Mouse (Mus musculus) CD4-positive helper T cell, adult 2 months (primary cell): ENCODE results near the gene Dad1.
A peak's percentile ranks its signal among the peaks of the same experiment; 100 is the strongest.

Experiments
- DNase-seq: peaks from one replicate; pipeline ENCODE4 v3.0.0-alpha.2; 2012; ENCODE audit warnings: low read depth, missing footprints, low spot score

Dad1 gene

GRCm38 (mm10) chr14:54225725-54226124 lies 28.2 kb downstream of the Dad1 start:
- DNase-seq, result peak; percentile 89

- DNase-seq, result peak; percentile 92
Observed at GRCm38 (mm10) chr14:54224484-54225467, 29.1 kb downstream of the Dad1 start.

- DNase-seq, result peak; percentile 66
Observed at GRCm38 (mm10) chr14:54224064-54224417, 29.9 kb downstream of the Dad1 start.

DNA sequence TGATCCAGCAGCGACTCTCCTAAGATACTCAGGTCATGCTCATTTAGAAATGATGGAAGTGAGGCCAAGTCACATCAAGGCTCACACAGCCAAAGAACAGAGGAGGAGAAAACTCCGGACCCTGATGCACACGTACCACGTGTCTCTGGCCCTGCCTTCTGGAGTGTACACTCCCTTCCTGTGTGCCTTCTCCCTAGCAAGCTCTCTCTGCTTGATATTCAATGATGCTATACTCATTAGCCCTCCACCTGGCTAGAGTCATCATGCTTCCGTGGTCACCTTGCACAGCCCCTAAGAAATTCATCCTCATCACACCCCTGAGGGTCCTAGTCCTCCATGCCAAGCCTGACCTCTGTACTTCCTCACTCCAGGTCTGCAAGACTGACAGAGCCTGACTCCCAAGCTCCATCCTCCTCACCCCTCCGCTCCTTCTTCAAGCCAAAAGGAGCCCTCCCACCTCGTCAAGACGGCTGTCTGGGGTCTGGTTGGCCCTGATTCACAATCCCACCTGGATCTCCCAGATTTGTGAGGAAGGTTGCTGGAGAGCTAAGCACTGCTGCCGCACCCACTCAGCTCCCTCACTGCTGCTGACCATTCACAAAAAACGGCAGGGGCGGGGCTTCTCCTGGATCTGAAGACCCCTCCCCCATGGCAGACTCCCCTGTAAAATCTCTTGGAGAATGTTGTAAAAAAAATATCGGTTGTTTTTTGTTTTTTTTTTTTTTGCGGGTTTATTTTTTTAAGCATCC lies 30.4 kb downstream of the Dad1 start:
- DNase-seq, result peak; percentile 67

DNA sequence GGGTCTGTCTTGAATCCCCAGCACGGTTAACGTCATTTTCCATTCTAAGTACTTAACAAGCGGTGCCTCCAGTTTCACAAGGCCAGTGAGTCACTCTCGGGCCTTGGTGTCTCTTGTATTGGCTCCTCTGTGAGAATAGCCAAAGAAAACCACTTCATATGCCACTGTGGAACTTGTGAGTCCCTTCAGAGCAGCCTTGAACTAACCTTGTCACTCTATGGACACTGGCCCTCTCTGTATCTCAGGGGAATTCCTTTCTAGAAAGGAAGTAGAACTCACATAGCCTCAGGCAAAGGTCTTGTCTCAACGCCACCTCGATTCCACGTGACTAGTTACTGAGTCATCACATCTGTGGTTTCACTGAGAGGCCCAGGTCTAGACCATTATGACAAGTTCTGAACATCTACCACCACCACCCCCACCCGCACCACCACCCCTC lies 31.6 kb downstream of the Dad1 start:
- peak; percentile 94 for DNase-seq

DNA sequence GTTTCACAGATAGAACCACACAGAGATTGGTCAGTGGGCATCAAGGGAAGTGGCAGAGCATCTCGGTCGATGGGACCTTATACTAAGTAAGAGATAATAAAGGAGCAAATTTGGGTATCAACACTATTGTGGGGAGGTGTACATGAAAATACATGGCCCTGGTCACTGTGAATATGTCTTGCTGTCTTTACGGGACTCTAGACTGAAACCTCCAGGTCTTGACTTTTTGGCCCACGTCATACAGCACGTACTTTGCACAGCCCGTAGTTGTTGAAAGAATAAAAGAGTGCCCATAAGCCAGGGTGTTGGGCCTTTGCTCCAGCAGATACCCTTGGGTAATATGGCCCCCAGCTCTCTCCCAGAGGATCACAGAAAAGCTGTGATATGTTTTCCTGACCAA lies 32.3 kb downstream of the Dad1 start:
- DNase-seq, result peak; percentile 70

DNA sequence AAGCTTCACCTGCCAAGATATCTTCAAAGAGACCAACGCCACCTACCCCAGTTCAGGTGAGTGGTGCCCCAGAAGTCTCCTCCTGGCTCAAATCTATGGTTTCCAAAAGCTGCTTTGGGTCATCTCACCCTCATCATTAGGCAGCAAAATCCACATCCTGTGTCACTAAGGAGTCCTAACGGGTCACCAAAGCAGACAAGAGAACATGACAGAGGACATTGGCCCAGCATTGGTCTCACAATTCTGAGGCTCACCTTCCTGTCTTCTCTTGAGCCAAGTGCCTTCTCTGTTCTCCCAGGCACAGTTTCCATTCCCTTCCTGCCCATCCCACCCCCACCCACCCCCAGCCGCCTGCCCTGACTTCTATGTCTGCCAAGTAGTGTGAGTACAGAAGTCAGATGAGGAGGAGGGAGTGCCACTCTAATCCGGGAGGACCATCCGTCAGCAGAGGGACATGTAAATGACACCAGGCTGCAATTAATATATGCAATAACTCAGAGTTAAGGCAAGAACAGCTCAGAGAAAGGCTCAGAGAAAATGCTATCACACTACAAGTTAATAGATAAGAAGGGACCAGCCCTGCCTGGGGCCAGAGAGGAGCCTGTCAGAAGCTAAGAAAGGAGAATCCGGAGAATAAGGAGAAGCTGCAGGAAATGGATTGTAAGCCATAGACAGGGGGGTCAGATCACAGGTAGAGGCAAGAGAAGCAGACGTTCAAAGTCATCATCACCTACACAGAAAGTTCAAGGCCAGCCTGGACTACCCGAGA lies 33.0 kb downstream of the Dad1 start:
- no peak for DNase-seq

GRCm38 (mm10) chr14:54219849-54220248 lies 34.1 kb downstream of the Dad1 start:
- DNase-seq, result peak; percentile 36

- DNase-seq, result no peak
Observed at GRCm38 (mm10) chr14:54219256-54219655, 34.6 kb downstream of the Dad1 start.

DNA sequence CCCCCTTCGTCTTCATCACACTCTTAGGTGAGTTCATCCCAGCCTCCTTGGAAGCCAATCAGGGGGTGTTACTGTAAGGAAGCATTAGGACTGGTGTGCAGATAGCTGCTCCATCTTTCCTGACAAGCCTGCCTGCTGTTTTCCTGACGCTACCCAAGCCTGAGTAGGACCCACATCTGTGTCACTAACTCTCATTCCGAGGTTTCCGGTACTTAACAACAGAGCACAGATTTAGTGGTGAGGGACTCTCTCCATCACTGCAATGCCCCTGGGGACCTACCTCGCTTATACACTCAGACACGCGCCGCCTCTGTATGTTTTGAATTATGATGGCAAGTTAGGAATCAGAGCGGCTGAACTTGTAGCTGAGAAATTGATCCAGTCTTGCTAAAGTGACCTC lies 35.2 kb downstream of the Dad1 start:
- DNase-seq, result no peak

GRCm38 (mm10) chr14:54218233-54218632 lies 35.7 kb downstream of the Dad1 start:
- DNase-seq, result no peak

- no peak for DNase-seq
Observed at GRCm38 (mm10) chr14:54216126-54216525, 37.8 kb downstream of the Dad1 start.

GRCm38 (mm10) chr14:54214901-54215300 lies 39.0 kb downstream of the Dad1 start:
- DNase-seq, result no peak

- no peak for DNase-seq
Observed at GRCm38 (mm10) chr14:54214477-54214876, 39.4 kb downstream of the Dad1 start.

DNA sequence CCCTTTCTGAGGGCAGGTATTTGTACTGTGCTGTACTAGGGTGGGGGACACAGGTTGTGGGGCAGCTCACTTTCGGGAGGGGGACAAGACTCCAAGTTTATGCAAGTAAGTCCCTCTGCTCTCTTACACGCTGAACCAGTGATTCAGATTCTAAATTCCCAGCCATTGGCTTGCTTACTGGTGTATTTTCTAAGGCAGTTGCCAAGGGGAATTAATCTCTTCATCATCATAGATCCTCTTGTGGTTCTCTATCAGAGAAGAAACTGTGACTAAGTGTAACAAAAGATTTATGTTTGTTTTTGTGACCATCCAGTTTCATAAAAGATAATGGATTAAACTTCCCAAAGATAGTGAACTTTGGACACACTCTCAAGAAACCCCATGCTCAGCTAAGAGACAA lies 40.2 kb downstream of the Dad1 start:
- DNase-seq, result peak; percentile 70

DNA sequence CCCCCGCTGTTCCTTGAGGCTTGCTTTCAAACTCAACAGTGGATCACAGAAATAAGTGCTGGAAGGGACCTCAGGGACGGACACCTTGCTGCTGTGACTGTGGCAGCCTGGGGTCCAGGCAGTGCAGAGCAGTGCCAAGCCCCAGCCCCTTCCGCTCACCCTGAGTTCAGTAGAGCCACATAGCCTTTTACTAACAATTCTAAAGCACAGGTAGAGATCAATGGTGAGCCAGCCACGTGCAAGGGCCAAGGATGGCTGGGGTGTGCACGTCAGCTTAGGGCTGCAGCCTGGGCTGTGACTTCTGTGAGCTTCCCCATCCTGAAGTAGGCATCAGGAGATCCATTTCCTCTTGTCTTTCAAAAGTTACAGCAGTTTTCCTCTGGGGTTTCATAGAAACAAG lies 42.1 kb downstream of the Dad1 start:
- DNase-seq, result peak; percentile 69

DNA sequence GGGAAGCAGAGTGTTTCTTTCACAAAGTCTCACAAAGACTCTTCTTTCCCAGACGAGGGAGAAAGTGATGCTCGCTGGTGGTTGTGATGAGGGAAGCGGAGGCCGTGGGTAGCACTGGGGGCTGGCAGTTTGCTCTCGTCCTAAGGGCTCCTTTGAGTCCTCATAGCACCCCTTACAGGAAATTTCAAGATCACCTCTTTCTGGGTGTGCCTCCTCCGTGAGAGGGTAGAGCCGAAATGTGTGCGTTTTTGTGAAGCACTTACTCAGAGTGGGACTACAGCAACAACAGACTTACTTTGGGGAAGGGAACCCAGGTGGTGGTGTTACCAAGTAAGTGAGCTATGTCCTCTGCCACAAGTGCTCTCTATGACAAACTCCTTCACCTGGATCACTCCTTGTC lies 42.7 kb downstream of the Dad1 start:
- DNase-seq, result peak; percentile 72

- peak; percentile 72 for DNase-seq
Observed at GRCm38 (mm10) chr14:54210401-54210800, 43.5 kb downstream of the Dad1 start.

DNA sequence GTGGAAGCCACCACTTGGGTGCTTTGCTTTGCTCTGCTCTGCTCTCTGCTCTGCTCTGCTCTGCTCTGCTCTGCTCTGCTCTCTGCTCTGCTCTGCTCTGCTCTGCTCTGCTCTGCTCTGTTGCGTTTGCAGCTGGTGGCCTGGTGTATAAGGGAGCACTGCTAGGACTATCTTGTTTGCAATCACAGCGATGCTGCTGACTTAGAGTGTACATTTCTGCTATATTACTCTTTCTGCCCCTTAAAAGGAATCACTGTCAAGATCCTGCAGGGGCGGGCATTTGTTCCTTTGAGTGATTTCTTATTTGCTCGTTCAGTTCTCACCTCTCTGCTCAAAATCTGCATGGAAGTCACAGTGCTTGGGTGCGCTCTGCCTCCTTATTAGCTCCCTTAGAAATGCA lies 44.0 kb downstream of the Dad1 start:
- DNase-seq, result peak; percentile 67

DNA sequence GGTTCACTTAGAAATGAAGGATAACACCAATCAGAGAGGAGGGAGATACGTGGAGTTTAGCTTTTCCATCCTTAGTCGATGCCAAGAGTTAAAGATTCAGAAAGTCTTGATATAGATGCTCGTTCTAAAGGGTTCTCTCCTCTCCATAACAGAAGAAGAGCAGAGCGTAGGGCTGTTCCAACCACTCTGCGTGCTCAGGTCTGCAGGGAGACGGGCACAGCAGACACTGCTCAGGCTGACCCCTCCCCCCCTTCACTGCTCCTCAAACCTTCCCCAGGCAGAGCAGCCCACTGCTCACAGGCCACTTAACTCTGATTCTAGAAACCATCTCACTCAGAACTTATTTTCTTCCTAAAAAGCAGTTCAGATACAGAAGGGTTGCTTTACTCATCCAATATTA lies 45.2 kb downstream of the Dad1 start:
- no peak for DNase-seq

DNA sequence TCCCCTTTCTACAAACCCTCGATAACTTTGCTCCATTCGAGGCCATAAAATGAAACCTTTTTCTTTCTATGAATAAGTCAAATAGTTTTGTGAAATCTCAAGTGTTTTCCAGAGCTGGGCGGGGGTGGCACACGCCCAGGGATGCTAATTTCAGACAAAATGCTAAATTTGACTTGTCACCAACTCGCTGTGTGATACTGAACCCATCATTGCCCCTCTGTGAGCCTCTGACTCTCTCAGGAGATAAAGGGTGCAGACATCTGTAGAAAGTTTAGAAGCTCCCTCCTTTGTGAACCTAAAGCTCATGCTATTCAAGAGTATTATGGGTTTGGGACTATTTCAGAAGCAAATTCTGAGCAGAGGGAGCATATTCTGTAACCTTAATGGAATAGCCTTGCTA lies 46.0 kb downstream of the Dad1 start:
- no peak for DNase-seq
